Mouse (Mus musculus): ENCODE results near the gene Ankrd35. TPM values are rescaled to one million over a fixed set of nuclear protein-coding genes. Genes with fewer than 3 reads are reported as not detected.
A peak's percentile ranks its signal among the peaks of the same experiment; 100 is the strongest.
"Not testable (repeated sequence)": the region's sequence is repeated elsewhere in the genome, so short reads cannot be mapped to it uniquely, and the experiment has no call there.

Gene Ankrd35
- polyA plus RNA-seq, 1 experiment from 2014 or later, result 0.06 TPM

DNA sequence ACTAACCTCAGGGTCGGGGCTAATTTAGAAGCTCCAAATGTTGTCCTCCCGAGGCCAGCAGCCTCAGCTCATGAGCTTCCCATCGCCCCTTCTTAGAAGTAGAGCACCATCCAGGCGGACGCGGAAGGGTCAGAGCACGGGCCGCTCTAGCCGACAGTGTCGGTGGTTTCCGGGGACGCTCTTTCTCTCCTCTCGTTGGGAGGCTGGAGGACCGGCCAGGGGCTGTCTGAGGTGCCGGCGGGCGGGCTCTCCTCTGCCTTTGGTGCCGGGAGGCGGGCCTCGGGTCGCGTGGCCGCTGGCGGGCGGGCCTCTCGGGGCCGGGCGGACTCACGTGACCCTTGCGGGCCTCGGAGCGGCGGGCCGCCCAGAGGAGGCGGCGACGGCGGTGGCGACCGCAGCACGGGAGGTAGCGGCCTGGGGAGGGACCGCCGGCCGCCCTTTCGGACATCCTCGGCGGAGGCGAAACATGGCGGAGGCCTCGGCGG lies 57.5 kb downstream of the Ankrd35 start, which contains the start of the genes Polr3c and Rnf115:
Gene Polr3c (minus strand): TSS at position 286 of the 485 bp plus-strand sequence.
Gene Rnf115 (plus strand): TSS at position 322 of the 485 bp plus-strand sequence.
- DNase-seq (ENCODE audit: low spot score), result peak; percentile 95
- peaks cover 25% of the 10 kb centered on the region for H3K36me3 ChIP-seq
- H3K4me1 ChIP-seq, result peaks cover 37% of the 10 kb centered on the region
- WGBS, result under 1% methylated on average over 52 of the region's 52 CpGs
- no peaks in the 10 kb centered on the region for H3K9me3 ChIP-seq (replicated peaks)
- no peaks in the 10 kb centered on the region for H3K27me3 ChIP-seq (ENCODE audit: low read depth, poor library complexity, severe bottlenecking)
- H3K27ac ChIP-seq (replicated peaks), result peak within 1 kb of the TSS; percentile 91
- H3K4me3 ChIP-seq, result peak within 1 kb of the TSS; percentile 92

DNA sequence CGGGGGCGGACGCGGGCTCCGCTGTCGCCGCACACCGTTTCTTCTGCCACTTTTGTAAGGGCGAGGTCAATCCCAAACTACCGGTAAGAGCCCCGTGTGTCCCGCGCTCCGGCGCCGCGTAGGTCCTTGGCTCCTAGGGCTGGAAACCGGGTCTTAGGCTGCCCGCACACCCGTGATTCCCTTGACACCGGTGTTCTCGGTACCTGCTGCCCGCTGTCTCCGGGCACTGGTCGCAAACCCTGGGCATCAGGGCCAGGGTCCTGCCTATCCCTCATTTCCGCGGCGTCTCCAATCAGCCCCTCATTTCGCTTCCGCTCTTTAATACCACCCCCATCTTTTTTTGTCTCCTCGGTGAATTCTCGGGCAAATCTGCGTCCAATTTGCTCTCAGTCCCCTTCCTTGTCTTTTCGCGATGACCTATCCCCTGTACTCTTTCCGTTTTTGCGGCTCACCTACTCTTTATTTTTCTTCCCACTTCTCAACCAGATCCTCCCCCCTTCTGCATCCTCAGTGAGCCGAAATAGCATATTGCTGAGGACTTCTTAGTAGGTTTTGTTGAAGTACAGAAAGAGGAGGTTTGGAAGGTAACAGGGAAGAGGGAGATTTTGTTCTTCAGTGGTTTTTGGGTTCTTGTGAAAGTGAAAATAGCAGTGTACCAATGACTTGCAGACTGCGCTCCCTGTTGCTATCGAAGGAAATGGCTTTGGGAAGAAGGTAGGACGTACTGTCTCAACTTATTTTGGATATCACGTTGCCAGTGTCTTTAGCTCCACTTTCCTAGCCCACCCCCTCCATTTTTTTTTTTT lies 58.1 kb downstream of the Ankrd35 start:
- H3K36me3 ChIP-seq, result peaks cover 18% of the 10 kb centered on the region
- DNase-seq (ENCODE audit: low spot score), result no peak
- under 1% methylated on average over 42 of the region's 42 CpGs for WGBS
- peaks cover 37% of the 10 kb centered on the region for H3K4me1 ChIP-seq
- H3K9me3 ChIP-seq (replicated peaks), result no peaks in the 10 kb centered on the region
- peak overlapping the region; percentile 91 for H3K27ac ChIP-seq (replicated peaks)
- H3K4me3 ChIP-seq, result peak overlapping the region; percentile 92
- H3K27me3 ChIP-seq (ENCODE audit: low read depth, poor library complexity, severe bottlenecking), result no peaks in the 10 kb centered on the region

- 51% methylated on average over 7 of the region's 7 CpGs for WGBS
- no peaks in the 10 kb centered on the region for H3K9me3 ChIP-seq (replicated peaks)
- H3K27ac ChIP-seq (replicated peaks), result 0 out of 2 replicates have a peak overlapping the region, but pooled peaks have one; percentile 91
- H3K4me3 ChIP-seq, result peak overlapping the region; percentile 92
- peaks cover 37% of the 10 kb centered on the region for H3K4me1 ChIP-seq
- peaks cover 10% of the 10 kb centered on the region for H3K36me3 ChIP-seq
- no peaks in the 10 kb centered on the region for H3K27me3 ChIP-seq (ENCODE audit: low read depth, poor library complexity, severe bottlenecking)
- no peak for DNase-seq (ENCODE audit: low spot score)
Observed at GRCm38 (mm10) chr3:96728634-96729402, 58.9 kb downstream of the Ankrd35 start.

GRCm38 (mm10) chr3:96729403-96729784 lies 59.5 kb downstream of the Ankrd35 start:
- H3K4me1 ChIP-seq, result peaks cover 37% of the 10 kb centered on the region
- 73% methylated on average over 3 of the region's 3 CpGs for WGBS
- no peaks in the 10 kb centered on the region for H3K27me3 ChIP-seq (ENCODE audit: low read depth, poor library complexity, severe bottlenecking)
- H3K9me3 ChIP-seq (replicated peaks), result no peaks in the 10 kb centered on the region
- H3K36me3 ChIP-seq, result peaks cover 6% of the 10 kb centered on the region; the same call in 1 of the 2 replicates
- no peak overlapping the region for H3K27ac ChIP-seq (replicated peaks)
- no peak for DNase-seq (ENCODE audit: low spot score)
- H3K4me3 ChIP-seq, result no peak overlapping the region

DNA sequence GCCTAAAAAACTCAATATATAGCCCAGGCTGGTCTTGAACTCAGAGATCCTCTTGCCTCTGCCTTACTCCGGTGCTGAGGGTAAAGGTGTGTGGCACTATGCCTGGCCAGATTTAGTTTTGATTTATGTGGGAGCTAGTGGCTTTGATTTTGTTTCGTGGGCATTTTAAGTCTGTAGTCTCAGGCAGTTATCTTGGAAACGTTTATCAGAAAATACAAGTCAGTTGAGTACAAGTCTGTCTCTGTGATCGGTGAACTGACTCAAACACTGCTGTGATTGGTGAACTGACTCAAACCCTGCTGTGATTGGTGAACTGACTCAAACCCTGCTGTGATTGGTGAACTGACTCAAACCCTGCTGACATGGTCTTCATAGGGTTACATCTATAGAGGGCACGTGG lies 60.9 kb downstream of the Ankrd35 start:
- WGBS, result 75% methylated on average over 5 of the region's 5 CpGs
- Histone ChIP-seq H3K36me3 (no peaks in the 10 kb centered on the region), H3K27me3 (ENCODE audit: low read depth, poor library complexity, severe bottlenecking) (no peaks in the 10 kb centered on the region), H3K4me1 (peaks cover 37% of the 10 kb centered on the region), H3K9me3 (replicated peaks) (no peaks in the 10 kb centered on the region), H3K4me3 (no peak overlapping the region), H3K27ac (replicated peaks) (no peak overlapping the region)
- no peak for DNase-seq (ENCODE audit: low spot score)

- 95% methylated on average over 1 of the region's 1 CpGs for WGBS
- Histone ChIP-seq H3K4me3 (no peak overlapping the region), H3K27me3 (ENCODE audit: low read depth, poor library complexity, severe bottlenecking) (no peaks in the 10 kb centered on the region), H3K4me1 (peaks cover 17% of the 10 kb centered on the region), H3K9me3 (replicated peaks) (no peaks in the 10 kb centered on the region), H3K27ac (replicated peaks) (no peak overlapping the region), H3K36me3 (no peaks in the 10 kb centered on the region)
- DNase-seq (ENCODE audit: low spot score), result no peak
Observed at GRCm38 (mm10) chr3:96733984-96734383, 64.1 kb downstream of the Ankrd35 start.

GRCm38 (mm10) chr3:96735200-96735599 lies 65.3 kb downstream of the Ankrd35 start:
- Histone ChIP-seq H3K27ac (replicated peaks) (no peak overlapping the region), H3K27me3 (ENCODE audit: low read depth, poor library complexity, severe bottlenecking) (no peaks in the 10 kb centered on the region), H3K36me3 (no peaks in the 10 kb centered on the region), H3K4me3 (no peak overlapping the region), H3K4me1 (peaks cover 10% of the 10 kb centered on the region), H3K9me3 (replicated peaks) (no peaks in the 10 kb centered on the region)
- WGBS, result 83% methylated on average over 2 of the region's 2 CpGs
- DNase-seq (ENCODE audit: low spot score), result no peak

DNA sequence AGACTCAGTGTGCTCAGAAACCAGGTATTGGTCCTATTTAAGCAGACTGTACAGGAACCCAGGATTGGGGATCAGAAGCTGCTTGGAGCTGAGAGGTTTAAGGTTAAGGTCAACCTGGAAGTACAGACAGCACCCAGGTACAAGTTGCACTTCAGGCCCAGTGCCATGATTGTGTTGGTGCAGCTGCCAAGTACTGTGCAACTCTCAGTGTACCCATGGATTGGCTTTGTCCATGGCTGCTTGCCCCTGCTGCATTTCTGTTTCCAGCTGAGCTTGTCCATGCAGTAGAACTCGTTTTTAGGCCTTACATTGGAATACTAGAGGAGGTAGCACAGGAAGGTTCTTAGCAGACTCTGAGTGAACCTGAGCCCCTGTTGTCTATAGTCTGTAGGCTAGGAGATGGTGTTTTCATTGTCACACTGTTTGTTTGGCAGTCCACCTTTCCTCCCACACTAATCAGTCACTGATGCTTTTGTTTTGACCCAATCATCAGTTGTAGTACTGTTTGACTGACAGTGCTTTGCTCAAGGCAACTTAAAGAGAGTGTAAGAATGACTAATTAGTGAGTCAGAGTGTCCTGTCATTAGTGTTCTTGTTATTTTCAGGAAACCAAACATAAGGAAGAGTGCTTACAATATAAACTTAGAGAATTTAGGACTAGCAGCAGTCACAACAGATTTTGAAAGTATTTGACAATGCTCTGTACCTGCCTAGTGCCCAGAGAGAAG lies 67.2 kb downstream of the Ankrd35 start:
- Histone ChIP-seq H3K36me3 (no peaks in the 10 kb centered on the region), H3K27me3 (ENCODE audit: low read depth, poor library complexity, severe bottlenecking) (no peaks in the 10 kb centered on the region), H3K4me3 (no peak overlapping the region), H3K27ac (replicated peaks) (no peak overlapping the region), H3K9me3 (replicated peaks) (no peaks in the 10 kb centered on the region), H3K4me1 (no peaks in the 10 kb centered on the region; the same call in 1 of the 2 replicates)
- WGBS, result 67% methylated on average over 1 of the region's 1 CpGs
- no peak for DNase-seq (ENCODE audit: low spot score)

DNA sequence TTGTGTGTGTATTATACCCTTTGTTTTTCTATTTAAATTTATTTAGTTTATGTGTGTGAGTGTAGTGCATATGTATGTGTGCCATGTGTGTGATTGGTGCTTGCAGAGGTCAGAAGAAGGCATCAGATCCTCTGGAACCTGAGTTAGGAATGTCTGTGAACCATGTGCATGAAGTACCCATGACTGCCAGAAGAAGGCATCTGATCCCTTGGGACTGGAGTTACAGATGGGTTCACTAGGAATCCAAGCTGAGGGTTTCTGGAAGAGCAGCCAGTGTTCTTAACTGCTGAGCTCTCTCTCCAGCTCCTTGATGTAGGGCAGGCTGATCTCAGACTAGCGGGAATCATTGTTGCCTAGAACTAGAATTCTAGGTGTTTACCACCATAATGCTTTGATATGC lies 68.1 kb downstream of the Ankrd35 start:
- no peak for DNase-seq (ENCODE audit: low spot score)

GRCm38 (mm10) chr3:96740279-96740678 lies 70.3 kb downstream of the Ankrd35 start:
- not testable (repeated sequence) for H3K4me1 ChIP-seq; DNase-seq (ENCODE audit: low spot score); H3K4me3 ChIP-seq; H3K27ac ChIP-seq (replicated peaks); H3K9me3 ChIP-seq (replicated peaks); H3K27me3 ChIP-seq (ENCODE audit: low read depth, poor library complexity, severe bottlenecking); H3K36me3 ChIP-seq

More for the DNA sequence above, 68.1 kb downstream of the Ankrd35 start:
- Histone ChIP-seq H3K36me3 (no peaks in the 10 kb centered on the region), H3K4me3 (no peak overlapping the region), H3K27me3 (ENCODE audit: low read depth, poor library complexity, severe bottlenecking) (no peaks in the 10 kb centered on the region), H3K4me1 (no peaks in the 10 kb centered on the region; the same call in 1 of the 2 replicates), H3K27ac (replicated peaks) (no peak overlapping the region), H3K9me3 (replicated peaks) (no peaks in the 10 kb centered on the region)
- 83% methylated on average over 1 of the region's 1 CpGs for WGBS
